Mouse (Mus musculus): ENCODE results near the gene Hist2h4.
A peak's percentile ranks its signal among the peaks of the same experiment; 100 is the strongest.
"Not testable (repeated sequence)": the region's sequence is repeated elsewhere in the genome, so short reads cannot be mapped to it uniquely, and the experiment has no call there.

Gene Hist2h4

GRCm38 (mm10) chr3:96269511-96270474, 6.7 kb upstream of the Hist2h4 start, which contains the start of gene Hist2h2bb:
Gene Hist2h2bb, plus strand, starts transcription at chr3:96269752.
- peak; percentile 99 for DNase-seq (ENCODE audit: low read depth, low spot score)

DNA sequence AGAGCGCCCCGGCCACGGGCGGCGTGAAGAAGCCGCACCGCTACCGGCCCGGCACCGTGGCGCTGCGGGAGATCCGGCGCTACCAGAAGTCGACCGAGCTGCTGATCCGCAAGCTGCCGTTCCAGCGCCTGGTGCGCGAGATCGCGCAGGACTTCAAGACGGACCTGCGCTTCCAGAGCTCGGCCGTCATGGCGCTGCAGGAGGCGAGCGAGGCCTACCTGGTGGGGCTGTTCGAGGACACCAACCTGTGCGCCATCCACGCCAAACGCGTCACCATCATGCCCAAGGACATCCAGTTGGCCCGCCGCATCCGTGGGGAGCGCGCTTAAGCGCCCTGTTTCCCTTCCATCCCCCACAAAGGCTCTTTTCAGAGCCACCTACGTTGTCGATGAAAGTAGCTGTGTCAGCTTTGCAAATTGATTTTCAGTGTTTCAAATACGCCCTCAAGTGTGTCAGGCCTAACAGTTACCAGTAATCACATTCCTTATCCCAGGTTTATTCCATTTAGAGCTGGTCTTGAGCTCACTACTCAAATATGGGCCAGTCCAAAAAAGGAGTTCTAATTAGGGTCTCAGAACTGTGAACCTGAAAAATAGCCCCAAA, 5.8 kb upstream of the Hist2h4 start:
- not testable (repeated sequence) for DNase-seq (ENCODE audit: low read depth, low spot score)

DNA sequence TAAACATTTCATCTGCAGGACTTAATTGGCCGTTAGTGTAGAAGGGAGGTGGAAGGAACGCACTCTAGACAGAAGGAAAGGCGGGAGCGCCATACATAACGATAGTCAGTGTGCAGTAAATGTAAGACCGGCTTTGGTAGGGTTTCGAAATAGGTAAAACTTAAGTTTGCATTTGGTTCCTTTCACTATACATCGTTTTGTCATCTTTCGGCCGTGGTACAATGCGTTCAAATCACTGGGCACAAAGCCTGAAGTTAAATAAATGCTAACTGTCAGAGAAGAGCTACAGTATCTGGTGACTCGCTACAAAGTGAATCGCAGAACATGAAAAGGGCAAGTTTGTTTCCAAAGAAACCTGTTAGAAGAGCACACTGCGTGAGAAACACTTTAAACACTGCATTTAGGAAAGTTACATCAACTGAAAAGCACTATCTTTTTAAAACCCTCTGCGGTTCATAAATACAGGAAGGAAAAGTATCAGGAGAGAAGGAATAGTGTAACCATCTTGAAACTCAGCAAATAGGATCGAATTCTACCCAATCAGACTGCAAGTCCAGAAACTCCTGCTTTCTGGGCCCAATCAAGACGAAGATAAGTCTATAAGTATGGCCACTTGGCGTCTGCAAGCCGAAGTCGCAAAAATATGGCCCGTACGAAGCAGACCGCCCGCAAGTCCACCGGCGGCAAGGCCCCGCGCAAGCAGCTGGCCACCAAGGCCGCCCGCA, 5.1 kb upstream of the Hist2h4 start, which contains the start of gene Hist2h3b:
TSS of gene Hist2h3b (plus strand) at position 604 of the 725 bp plus-strand sequence.
- DNase-seq (ENCODE audit: low read depth, low spot score): peak; percentile 94

GRCm38 (mm10) chr3:96267541-96267940, 4.4 kb upstream of the Hist2h4 start:
- no peak for DNase-seq (ENCODE audit: low read depth, low spot score)

DNA sequence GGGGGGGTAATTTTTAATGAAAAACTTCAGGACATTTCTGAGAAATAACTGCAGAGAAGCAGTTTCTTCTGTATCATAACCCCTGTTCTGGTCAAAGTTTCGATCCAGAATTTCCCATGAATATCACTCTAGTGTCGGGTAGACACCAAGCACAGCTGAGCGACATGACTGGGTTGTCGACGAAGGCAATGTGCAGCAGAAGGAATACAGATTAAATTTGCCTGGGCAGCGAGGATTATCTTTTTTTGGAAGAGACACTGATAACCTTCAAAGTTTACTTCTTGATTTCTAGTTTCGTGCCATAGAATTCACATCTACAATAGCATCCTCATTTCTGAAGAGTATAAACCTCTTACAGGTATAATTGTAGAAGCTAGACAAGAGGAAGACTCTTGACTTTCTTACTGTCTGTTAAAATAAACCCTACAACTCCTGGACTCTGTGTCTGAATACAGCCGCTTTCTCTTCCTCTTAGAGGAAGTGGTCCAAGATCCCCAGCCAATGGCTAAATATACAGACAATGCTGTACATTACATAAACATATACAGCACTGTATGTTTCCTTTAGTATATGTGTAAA, 3.1 kb upstream of the Hist2h4 start:
- DNase-seq (ENCODE audit: low read depth, low spot score): no peak

- DNase-seq (ENCODE audit: low read depth, low spot score): no peak
Observed at GRCm38 (mm10) chr3:96264404-96264949, 1.4 kb upstream of the Hist2h4 start.

- peak; percentile 55 for DNase-seq (ENCODE audit: low read depth, low spot score)
Observed at GRCm38 (mm10) chr3:96263558-96264403, 670 bp upstream of the Hist2h4 start.

DNA sequence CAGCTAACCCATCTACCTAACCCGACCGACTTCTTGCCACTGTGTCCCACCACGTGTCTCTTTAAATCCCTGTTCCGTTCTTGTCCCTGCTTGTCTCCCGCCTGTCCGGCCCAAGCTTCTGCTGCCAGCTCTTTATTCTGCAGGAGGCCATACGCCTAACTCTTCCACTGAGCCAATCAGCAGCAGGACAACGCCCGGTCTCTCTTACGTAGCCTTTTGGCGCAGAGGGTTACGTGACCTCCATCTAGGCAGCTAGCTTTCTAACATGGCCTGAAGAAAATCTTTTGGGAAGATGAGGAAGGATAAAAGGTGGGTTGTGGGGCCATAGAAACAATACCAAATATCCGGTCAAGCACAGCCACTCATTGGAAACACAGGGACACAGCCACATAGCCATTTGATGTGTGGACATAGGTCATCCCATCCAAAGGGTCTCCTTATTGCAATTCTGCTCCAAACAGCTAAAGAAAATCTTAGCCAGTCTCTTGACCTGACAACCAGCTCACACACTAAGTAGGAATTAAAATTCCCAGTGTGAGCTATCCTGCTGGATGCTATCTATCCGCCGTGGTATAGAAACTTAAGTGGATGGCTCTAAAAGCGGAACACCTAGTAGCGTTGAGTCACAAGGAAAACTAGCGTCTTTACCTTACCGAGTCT, 765 bp downstream of the Hist2h4 start:
- peak; percentile 93 for DNase-seq (ENCODE audit: low read depth, low spot score)

DNA sequence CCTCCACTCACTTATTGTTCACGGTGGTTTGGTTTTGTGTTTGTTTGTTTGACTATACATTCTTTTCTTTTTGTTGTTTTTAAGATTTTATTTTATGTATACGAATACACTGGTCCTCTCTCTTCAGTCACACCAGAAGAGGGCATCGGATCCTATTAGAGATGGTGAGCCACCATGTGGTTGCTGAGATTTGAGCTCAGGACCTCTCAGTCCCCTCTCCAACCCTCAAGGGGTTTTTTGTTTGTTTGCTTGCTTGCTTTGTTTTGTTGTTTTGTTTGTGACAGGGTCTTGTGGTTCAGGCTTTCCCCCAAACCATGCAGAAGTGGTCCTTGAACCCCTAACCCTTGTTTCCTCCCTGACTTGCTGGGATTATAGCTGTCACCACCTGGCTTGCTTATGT, 1.5 kb downstream of the Hist2h4 start:
- DNase-seq (ENCODE audit: low read depth, low spot score): no peak

GRCm38 (mm10) chr3:96260220-96260619, 2.9 kb downstream of the Hist2h4 start:
- DNase-seq (ENCODE audit: low read depth, low spot score): no peak

- no peak for DNase-seq (ENCODE audit: low read depth, low spot score)
Observed at GRCm38 (mm10) chr3:96257190-96257589, 5.9 kb downstream of the Hist2h4 start.

DNA sequence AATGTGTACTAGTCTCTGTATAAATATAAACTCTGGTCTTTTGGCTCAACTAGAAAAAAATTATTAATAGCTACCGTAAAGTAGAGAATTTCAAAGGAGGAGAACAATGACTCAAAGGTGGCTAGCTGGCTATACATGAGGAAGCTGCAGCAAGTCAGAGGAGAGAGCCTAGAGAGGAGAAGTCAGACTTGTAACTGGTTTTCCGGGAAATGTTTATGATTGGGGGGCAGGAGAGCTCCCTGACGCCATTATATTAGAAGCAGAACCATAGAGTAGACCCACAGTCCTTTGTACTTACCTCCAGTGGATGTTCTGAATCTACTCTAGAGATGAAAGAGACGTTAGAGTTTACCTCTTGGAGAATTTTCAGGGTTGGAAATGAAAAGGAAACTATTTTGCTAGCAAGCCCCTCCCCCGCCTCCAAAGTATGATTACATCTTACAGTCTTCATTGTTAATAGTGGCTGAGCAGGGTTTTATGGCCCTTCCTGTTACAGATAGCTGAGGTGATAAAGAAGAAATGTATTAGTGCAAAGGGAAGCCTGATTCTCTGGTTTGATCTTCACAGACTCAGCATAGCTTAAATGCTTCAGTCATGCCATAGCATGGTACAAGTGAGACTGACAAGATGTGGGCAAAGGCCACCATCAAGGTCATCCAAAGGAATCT, 7.1 kb downstream of the Hist2h4 start:
- DNase-seq (ENCODE audit: low read depth, low spot score): no peak

GRCm38 (mm10) chr3:96254683-96255355, 8.3 kb downstream of the Hist2h4 start:
- DNase-seq (ENCODE audit: low read depth, low spot score): peak; percentile 79

- DNase-seq (ENCODE audit: low read depth, low spot score): no peak
Observed at GRCm38 (mm10) chr3:96251787-96252186, 11.3 kb downstream of the Hist2h4 start.

- DNase-seq (ENCODE audit: low read depth, low spot score): no peak
Observed at GRCm38 (mm10) chr3:96250890-96251289, 12.2 kb downstream of the Hist2h4 start.

- DNase-seq (ENCODE audit: low read depth, low spot score): no peak
Observed at GRCm38 (mm10) chr3:96249034-96249345, 14.1 kb downstream of the Hist2h4 start.

DNA sequence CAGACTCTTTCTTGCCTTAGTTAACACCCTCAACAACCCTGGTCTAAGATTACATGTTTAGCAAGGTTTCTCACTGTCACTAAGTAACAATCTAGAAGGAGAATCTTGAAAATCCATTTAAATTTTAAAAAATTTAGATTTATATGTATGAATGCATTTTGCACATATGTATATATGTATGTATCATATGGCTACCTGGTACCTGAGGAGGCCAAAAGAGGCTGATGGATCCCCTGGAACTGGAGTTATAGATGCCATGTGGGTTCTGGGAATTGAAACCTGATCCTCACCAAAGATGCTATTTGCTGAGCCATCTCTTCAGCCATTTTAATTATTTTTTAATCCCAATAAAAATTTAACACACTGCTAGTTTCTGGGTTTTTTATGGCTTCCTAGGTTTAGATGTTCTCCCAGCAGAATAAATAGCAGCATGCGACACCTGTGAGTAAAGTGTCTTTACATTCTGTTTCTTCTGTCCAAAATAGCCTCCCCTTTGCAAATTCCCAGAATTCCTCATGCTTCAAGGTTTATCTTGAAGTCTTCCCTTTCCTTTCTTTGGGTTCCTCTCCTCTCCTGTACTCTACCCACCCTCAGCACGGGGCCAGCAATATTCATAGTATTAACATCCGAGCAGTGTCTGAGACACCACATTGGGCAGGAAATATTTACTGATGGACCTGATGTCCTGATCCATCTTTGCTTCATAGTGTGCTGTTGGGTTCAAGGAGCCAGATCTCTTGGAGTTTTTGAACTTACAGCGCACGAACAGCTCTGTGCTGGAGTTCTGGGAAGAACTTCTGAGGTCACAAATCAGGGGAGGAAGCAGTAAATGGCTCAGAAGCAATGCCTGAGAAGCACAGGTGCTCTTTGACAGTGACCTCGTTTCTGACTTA, 14.7 kb downstream of the Hist2h4 start:
- DNase-seq (ENCODE audit: low read depth, low spot score): no peak

Measured in R1 (cell line).